Mouse (Mus musculus) liver, embryonic 14.5 days (tissue): ENCODE results near the gene Ddb1. TPM values are rescaled to one million over a fixed set of nuclear protein-coding genes. Genes with fewer than 3 reads are reported as not detected.

Experiments used
- ATAC-seq: fragments of 200-750 bp; cut with Nextera tagmentation; 2 replicates; pipeline ENCODE4 v1.8.0; 2017; ENCODE audit warnings: moderate number of reproducible peaks, mild to moderate bottlenecking, moderate library complexity; ENCODE audit not compliant: insufficient read depth
- DNase-seq, 3 experiments: peaks; one replicate each; pipeline ENCODE4 v3.0.0-alpha.2; 2012 to 2013; ENCODE audit warnings: low read depth in 3 of 3, low spot score in 3 of 3
- H3K27ac ChIP-seq: fragments of 300-500 bp; sonication (generic); 2 replicates; pipeline ENCODE4 v1.5.1; 2014; ENCODE audit warnings: moderate library complexity, mild to moderate bottlenecking, control low read depth, inconsistent platforms
- H3K27me3 ChIP-seq: fragments of 300-500 bp; sonication (generic); 2 replicates; pipeline ENCODE4 v1.6.1; 2014; ENCODE audit warnings: mild to moderate bottlenecking, low read length, moderate library complexity; ENCODE audit not compliant: control insufficient read depth, insufficient read depth
- H3K36me3 ChIP-seq: fragments of 300-500 bp; sonication (generic); replicated peaks from 2 replicates; pipeline ENCODE4 v1.6.1; 2014; ENCODE audit warnings: low read depth; ENCODE audit not compliant: control insufficient read depth, insufficient read depth
- H3K4me1 ChIP-seq, 2 experiments: fragments of 200-500 bp in 1 of 2; fragments of 300-500 bp in 1 of 2; sonication (generic) in 1 of 2; replicated peaks; 2 replicates each; pipeline ENCODE4 v1.6.1; 2012 to 2014; ENCODE audit warnings: antibody characterized with exemption in 1 of 2, inconsistent platforms in 1 of 2, low read length in 1 of 2; ENCODE audit not compliant: control insufficient read depth in 2 of 2, insufficient read depth in 2 of 2
- H3K4me2 ChIP-seq: fragments of 300-500 bp; sonication (generic); 2 replicates; pipeline ENCODE4 v1.6.1; 2014; ENCODE audit warnings: low read depth, mild to moderate bottlenecking, control low read depth, moderate library complexity
- H3K4me3 ChIP-seq, 2 experiments: fragments of 200-500 bp in 1 of 2; fragments of 300-500 bp in 1 of 2; sonication (generic) in 1 of 2; 2 replicates each; pipeline ENCODE4 v1.5.1; 2012 to 2014; ENCODE audit warnings: low read depth in 2 of 2, low read length in 2 of 2, mild to moderate bottlenecking in 2 of 2, control low read depth in 1 of 2, inconsistent platforms in 1 of 2, moderate library complexity in 1 of 2; ENCODE audit not compliant: insufficient read depth in 1 of 2
- H3K9ac ChIP-seq: fragments of 300-500 bp; sonication (generic); replicated peaks from 2 replicates; pipeline ENCODE4 v1.6.1; 2014; ENCODE audit warnings: mild to moderate bottlenecking, control low read depth, moderate library complexity
- H3K9me3 ChIP-seq: fragments of 300-500 bp; sonication (generic); 2 replicates; pipeline ENCODE4 v1.6.1; 2016; ENCODE audit warnings: low read length, mixed read lengths; ENCODE audit not compliant: control insufficient read depth
- CTCF ChIP-seq: IDR thresholded peaks from 2 replicates; pipeline ENCODE4 v1.5.1; 2016; ENCODE audit warnings: antibody characterized with exemption, low read depth, control low read depth
- EP300 ChIP-seq: IDR thresholded peaks from 2 replicates; pipeline ENCODE4 v1.6.1; 2016; ENCODE audit warnings: antibody characterized with exemption, low read depth
- WGBS: fragments of 180-500 bp; shearing (Covaris S2); extraction: QIAGEN DNeasy Blood & Tissue Kit; methylation state at CpG from one replicate; pipeline ENCODE4 v1.1.7; 2014; ENCODE audit not compliant: insufficient replicate concordance; 5-methylcytosine and 5-hydroxymethylcytosine counted together
- polyA plus RNA-seq, 2 experiments: library from polyadenylated mRNA; depleted of rRNA in 1 of 2; stranded (reverse) in 1 of 2; unstranded in 1 of 2; fragments of >200 nt; fragmentation: Nextera tagmentation in 1 of 2; extraction: Ambion mirVana in 1 of 2; gene quantifications; 2 replicates each; pipeline versions ENCODE4 v1.2.1 to v1.2.3; 2012 to 2014

The Ddb1 gene
- polyA plus RNA-seq, 2 experiments = 91.2 to 133 TPM

- H3K9ac ChIP-seq = no peak overlapping the region
- H3K27ac ChIP-seq = no peak overlapping the region
- H3K4me3 ChIP-seq = no peak overlapping the region
- DNase-seq (no peak), ATAC-seq (peak; percentile 57)
- WGBS = 73% methylated on average over 6 of the region's 6 CpGs
- no peaks in the 10 kb centered on the region for H3K9me3 ChIP-seq
- no peaks in the 10 kb centered on the region for H3K27me3 ChIP-seq
- TF ChIP-seq CTCF (no peak), EP300 (no peak)
- H3K4me1 ChIP-seq = peaks cover 0 to 6% of the 10 kb centered on the region in 2 experiments; a peak in 2 of 4 replicates
- H3K4me2 ChIP-seq = no peak overlapping the region
- H3K36me3 ChIP-seq = no peaks in the 10 kb centered on the region; the same call in 1 of the 2 replicates
Measured at GRCm38 (mm10) chr19:10591659-10592377, 13.3 kb upstream of the Ddb1 start.

- H3K36me3 ChIP-seq = no peaks in the 10 kb centered on the region; the same call in 1 of the 2 replicates
Measured at GRCm38 (mm10) chr19:10598188-10598587, 6.9 kb upstream of the Ddb1 start.

GRCm38 (mm10) chr19:10599648-10600047, 5.5 kb upstream of the Ddb1 start:
- Histone ChIP-seq H3K36me3 (no peaks in the 10 kb centered on the region; the same call in 1 of the 2 replicates), H3K9ac (no peak overlapping the region), H3K4me3 (no peak overlapping the region), H3K9me3 (no peaks in the 10 kb centered on the region), H3K27ac (no peak overlapping the region), H3K27me3 (no peaks in the 10 kb centered on the region), H3K4me1 (peaks cover 4 to 23% of the 10 kb centered on the region in 2 experiments), H3K4me2 (no peak overlapping the region)
- TF ChIP-seq CTCF (no peak), EP300 (no peak)
- DNase-seq = no peak
- ATAC-seq = no peak
- 82% methylated on average over 2 of the region's 2 CpGs for WGBS

More at GRCm38 (mm10) chr19:10598188-10598587, 6.9 kb upstream of the Ddb1 start:
- peaks cover 4 to 8% of the 10 kb centered on the region in 2 experiments for H3K4me1 ChIP-seq
- H3K27ac ChIP-seq = no peak overlapping the region
- 23% methylated on average over 3 of the region's 3 CpGs for WGBS
- H3K4me3 ChIP-seq = no peak overlapping the region
- ATAC-seq (no peak), DNase-seq (no peak)
- TF ChIP-seq CTCF (peak; percentile 59), EP300 (no peak)
- H3K27me3 ChIP-seq = no peaks in the 10 kb centered on the region
- no peak overlapping the region for H3K9ac ChIP-seq
- H3K9me3 ChIP-seq = no peaks in the 10 kb centered on the region
- H3K4me2 ChIP-seq = no peak overlapping the region

- Histone ChIP-seq H3K27me3 (no peaks in the 10 kb centered on the region), H3K9me3 (no peaks in the 10 kb centered on the region), H3K36me3 (no peaks in the 10 kb centered on the region), H3K4me1 (peaks cover 4 to 33% of the 10 kb centered on the region in 2 experiments), H3K4me2 (peak overlapping the region; percentile 48), H3K27ac (peak overlapping the region; percentile 48), H3K9ac (peak overlapping the region; percentile 9; the same call in 1 of the 2 replicates), H3K4me3 (peak overlapping the region; percentile 5 to 14; a peak in 2 of 4 replicates)
- no peak for DNase-seq
- TF ChIP-seq CTCF (no peak), EP300 (no peak)
- 24% methylated on average over 6 of the region's 6 CpGs for WGBS
- no peak for ATAC-seq
Measured at GRCm38 (mm10) chr19:10602247-10602769, 2.8 kb upstream of the Ddb1 start.

GRCm38 (mm10) chr19:10602787-10603186, 2.3 kb upstream of the Ddb1 start:
- H3K4me1 ChIP-seq = peaks cover 4 to 33% of the 10 kb centered on the region in 2 experiments
- TF ChIP-seq EP300 = no peak
- peak; percentile 94 for TF ChIP-seq CTCF
- H3K9me3 ChIP-seq = no peaks in the 10 kb centered on the region
- ATAC-seq (no peak), DNase-seq (peak; percentile 68 to 74 (median 72))
- WGBS = 2% methylated on average over 9 of the region's 9 CpGs
- peak overlapping the region; percentile 7 for H3K27ac ChIP-seq
- peak overlapping the region; percentile 48 for H3K4me2 ChIP-seq
- H3K27me3 ChIP-seq = no peaks in the 10 kb centered on the region
- no peak overlapping the region for H3K9ac ChIP-seq
- peak overlapping the region; percentile 5 to 14; a peak in 2 of 4 replicates for H3K4me3 ChIP-seq
- peaks cover 4% of the 10 kb centered on the region for H3K36me3 ChIP-seq
